Mouse (Mus musculus) MN1 (cell line): ENCODE measurements around the gene Pdk2.

Experiments
- DNase-seq: peaks from one replicate; pipeline ENCODE4 v3.0.0-alpha.2; 2016; ENCODE audit warnings: low spot score

Pdk2 gene

DNA sequence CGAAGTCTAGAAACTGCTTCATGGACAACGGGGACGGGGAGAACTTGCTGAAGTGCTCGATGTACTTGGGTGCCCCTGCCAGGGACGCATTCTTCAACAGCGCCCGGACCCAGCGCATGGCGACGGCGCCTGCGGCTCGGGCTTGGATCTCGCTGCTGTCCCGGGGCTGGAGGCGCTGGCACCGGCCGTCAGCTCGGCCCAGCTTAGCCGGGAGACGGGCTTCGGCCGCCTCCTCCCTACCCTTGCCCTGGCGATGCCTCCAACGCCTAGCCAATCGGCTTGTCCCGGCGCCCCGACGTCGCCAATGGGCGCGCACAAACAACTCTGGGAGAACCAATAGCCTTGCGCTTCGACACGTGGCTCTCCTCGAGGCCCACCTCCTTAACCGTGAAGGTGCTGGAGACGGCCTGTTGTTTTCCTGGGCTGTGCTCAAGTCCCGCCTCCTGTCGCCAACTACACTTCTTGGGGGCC lies at the start of gene Pdk2:
Pdk2 (minus strand) TSS at position 216 of the 471 bp plus-strand sequence.
- peak; percentile 96 for DNase-seq

- no peak for DNase-seq
These were observed 48.0 kb upstream of the Pdk2 start for GRCm38 (mm10) chr11:95088857-95089779.

DNA sequence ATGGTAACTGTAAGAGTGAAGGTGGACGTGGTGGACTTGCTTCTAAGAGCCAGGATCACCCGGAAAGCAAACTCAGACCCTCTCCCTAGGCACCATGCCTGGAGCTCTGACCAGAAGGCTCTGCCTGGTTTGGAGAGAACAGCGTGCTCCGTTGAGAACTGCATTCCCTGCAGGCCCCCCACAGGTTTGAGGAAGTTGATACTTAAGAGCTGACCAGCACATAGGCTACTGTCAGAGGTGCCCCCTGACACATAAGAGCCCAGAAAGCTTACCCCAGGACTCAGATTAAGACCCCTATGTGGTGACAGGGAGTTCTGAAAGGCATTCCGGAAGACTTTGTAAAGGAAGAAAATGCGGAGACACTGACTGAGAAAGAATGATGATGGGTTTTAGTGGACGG lies 47.1 kb upstream of the Pdk2 start:
- no peak for DNase-seq

- DNase-seq, result no peak
These were observed 46.4 kb upstream of the Pdk2 start for GRCm38 (mm10) chr11:95087301-95088228.

DNA sequence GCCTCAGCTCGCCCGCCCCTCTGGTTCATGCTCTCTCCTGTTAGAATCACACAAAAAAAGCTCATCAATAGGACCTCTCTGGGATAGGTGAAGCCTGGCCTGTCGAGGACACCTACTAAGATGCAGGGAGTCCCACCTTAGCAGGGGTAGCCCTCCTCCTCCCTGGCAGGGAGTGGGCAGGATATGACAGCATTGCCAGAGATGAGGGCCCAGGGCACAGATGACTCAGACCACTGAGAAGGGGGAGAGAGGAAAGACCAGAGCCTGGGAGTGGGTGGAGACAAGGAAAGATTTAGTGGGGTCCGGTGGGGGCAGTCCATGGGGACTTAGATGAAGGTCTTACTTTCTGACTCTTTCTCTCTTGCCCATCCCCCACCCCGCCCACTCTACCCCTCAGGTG lies 45.1 kb upstream of the Pdk2 start:
- DNase-seq, result peak; percentile 57

DNA sequence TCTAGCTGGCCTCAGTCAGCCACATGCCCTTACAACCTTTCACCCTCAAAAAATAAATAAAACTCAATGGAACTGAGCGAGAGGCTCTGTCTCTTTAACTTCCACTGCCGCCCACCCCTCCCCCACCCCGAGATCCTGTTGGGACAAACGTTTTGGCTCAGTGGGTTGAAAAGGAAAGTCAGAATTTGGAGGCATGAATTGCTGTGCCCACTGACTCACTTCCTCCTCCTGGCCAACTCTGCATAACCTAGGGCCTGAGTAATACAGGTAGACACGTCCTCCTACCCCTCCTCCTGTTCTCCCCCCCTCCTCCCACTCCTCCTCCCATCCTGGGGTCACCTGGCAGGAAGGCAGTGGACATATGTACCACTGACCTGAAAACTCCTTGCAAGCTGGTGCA lies 44.6 kb upstream of the Pdk2 start:
- DNase-seq, result no peak

- no peak for DNase-seq
These were observed 43.7 kb upstream of the Pdk2 start for GRCm38 (mm10) chr11:95084811-95085382.

GRCm38 (mm10) chr11:95084175-95084574 lies 43.0 kb upstream of the Pdk2 start:
- no peak for DNase-seq

DNA sequence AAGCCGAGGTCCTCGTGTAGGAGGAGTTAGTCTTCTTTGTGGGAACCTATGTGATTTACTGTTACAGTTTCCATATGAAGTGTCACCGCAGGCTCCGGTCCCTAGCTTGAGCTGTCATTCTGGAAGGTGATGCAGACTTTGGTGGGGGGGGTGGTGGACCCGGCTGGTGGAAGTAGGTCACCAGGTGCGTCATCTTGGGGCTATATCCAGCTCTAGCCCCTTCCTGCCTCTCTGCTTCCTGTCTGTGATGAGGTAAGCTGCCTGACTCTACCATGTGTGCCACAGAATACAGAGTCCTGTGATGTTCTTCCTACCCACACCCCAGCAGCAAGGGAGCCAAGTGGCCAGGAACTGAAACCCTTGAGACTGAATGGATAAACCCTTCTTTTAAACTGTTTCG lies 41.7 kb upstream of the Pdk2 start:
- DNase-seq, result no peak

DNA sequence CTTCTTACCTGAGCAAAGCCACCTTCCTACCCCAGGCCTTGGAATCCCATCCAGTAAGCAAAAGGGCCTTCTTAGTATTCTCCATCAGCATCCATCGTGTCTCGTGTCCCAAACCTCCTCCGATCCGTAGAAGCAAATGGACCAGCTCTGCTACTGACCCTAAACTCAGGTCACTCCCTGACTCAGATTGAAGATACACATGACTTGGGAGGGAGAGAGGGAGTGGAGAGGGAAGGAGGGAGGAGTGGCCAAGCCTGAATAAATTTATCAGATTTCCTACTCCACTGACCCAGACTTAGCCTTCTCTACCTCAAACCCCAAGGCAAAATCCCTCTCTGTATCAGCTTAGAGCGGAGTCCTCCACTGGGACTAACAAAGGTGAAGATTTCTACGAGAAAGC lies 39.6 kb upstream of the Pdk2 start:
- DNase-seq, result no peak

GRCm38 (mm10) chr11:95079256-95079875 lies 38.2 kb upstream of the Pdk2 start:
- no peak for DNase-seq

GRCm38 (mm10) chr11:95077956-95078355 lies 36.8 kb upstream of the Pdk2 start:
- DNase-seq, result no peak

DNA sequence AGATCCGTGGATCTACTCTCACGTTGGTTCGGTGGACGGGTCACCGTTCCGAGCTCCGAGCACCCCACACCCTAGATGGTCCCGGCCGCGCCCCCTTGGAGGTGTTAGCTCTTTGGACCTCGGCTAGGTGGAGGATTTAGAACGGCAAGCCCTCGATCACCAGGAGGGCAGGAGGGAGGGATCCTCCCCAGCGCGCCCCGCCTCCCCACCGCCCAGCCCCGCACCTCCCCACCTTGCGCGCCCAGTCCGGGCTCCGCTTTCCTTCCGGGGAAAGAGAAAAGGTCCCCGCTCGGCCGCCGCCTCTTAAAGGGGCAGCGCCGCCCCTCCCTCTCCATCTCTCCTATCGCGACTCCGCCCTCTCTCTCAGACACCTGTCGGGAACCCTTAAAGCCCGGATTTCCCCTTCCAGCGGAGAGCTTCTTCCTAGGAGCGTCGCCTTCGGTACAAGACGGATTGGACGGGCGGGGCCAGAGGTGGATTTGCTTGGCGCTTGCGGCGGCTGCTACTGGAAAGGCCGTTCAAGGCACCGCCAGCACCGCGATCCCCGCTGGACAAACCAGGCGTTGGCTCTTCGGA lies 35.5 kb upstream of the Pdk2 start, which contains the start of gene Itga3:
Itga3 (minus strand) TSS at position 266 of the 576 bp plus-strand sequence.
- peak; percentile 79 for DNase-seq

DNA sequence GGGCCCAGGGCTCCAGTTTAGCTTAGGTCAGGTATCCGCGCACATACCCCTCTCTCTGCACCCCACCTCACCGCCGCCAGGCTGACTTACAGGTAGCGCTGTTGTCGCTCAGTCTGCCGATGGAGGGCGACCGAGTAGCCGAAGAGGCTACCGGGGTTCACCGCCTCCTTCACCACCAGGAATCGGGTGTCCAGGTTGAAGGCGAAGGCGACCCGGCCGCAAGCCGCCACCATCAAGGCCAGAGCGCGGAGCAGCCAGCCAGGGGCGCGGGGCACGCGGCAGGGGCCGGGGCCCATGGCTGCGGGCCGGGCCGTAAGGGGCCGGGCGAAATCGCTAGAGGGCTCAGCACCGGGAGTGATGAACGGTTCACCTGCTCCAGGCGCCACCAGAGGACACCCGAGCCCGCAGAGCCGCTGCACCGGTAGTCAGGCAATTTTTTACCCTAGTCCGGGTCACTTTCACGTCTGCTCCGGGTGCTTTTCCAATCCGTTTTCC lies 34.9 kb upstream of the Pdk2 start:
- DNase-seq, result peak; percentile 76

DNA sequence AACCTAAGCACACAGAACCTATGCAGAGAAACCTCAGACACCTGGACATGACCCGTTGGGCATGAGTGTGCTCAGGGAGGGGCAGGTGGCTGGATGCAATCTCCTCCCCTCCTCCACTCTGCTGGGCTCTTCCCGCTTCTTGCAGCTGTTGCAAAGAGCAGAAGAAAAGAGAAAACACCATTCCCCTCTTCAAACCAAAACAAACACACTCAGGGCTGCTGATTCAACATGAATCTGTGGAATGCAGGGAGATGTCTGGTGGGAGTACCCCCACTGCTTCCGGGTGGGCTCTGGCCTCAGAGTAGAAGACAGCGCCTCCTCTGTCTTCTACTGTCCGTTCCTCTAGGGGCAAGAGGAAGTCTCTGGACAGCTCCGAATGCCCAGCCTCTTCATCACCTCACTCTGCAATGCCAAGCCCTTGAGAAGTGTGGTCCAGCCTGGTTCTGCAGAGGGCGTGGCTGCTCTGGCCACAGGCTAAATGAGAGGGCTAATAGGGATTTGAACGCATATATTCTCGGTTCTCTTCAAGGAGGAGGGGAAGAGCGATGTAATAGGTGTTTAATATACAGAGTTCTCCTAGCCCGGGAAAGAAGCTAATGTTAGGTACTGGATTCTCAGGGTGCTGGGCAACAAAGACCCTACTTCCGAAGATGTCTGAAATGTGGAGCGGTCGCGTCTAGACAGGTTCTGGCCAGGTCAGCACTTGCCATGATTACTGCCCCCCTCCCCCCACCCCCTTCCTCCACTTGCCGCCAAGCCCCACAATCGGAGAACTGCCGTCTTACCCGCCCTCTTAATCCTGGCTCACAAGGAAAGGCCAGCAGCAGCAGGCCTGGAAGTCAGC lies 34.3 kb upstream of the Pdk2 start:
- DNase-seq, result no peak

GRCm38 (mm10) chr11:95074694-95075093 lies 33.5 kb upstream of the Pdk2 start:
- DNase-seq, result no peak

DNA sequence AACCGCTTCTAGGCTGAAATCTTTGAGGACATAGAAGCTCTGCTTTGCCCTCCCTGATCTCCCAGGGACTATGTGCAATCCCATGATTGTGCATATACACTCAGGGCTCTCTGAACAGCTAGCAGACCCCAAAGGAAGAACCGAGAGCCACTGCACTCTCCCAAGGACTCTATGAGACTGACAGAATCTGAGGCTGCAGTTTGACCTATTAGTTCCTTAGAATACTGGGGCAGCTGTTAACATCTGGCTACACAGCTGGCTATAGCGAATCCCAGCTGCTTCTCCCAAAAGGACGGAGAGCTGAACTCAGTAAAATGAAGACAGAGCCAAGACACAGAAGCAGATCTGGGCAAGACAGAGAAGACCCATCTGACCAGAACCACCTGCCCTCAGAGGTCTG lies 32.7 kb upstream of the Pdk2 start:
- no peak for DNase-seq

DNA sequence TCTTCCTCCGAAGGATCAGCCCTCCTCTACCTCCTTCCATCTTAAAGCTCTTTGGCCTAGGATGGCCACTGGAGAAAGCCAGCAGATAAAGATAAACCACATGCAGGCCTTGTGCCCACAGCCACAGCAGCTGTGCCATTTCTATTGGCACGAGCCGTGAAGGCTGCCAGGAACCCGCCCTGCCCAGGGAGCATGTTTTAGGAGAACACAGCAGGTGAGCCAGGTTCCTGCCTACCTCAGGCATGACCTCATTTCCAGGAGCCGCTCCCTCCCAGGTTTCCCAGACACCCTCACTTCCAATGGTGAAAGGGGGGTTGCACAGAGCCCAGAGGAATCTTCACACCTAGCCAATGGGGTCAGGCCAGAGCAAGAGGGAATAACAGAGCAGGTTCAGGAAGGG lies 31.6 kb upstream of the Pdk2 start:
- DNase-seq, result peak; percentile 21

- DNase-seq, result peak; percentile 37
These were observed 31.0 kb upstream of the Pdk2 start for GRCm38 (mm10) chr11:95072136-95072535.

GRCm38 (mm10) chr11:95071266-95071665 lies 30.1 kb upstream of the Pdk2 start:
- no peak for DNase-seq
